Mouse (Mus musculus) lung, postnatal 0 days (tissue): ENCODE results near the gene Pcmt1.

Experiments
- CTCF ChIP-seq: IDR thresholded peaks from 2 replicates; pipeline ENCODE4 v1.5.1; 2016; ENCODE audit warnings: antibody characterized with exemption, mild to moderate bottlenecking
- EP300 ChIP-seq: IDR thresholded peaks from 2 replicates; pipeline ENCODE4 v1.6.1; 2016; ENCODE audit warnings: antibody characterized with exemption, mild to moderate bottlenecking, control low read depth

- TF ChIP-seq CTCF, result no peak
- TF ChIP-seq EP300, result no peak
These were observed 86.1 kb downstream of the Pcmt1 start for GRCm38 (mm10) chr10:7594797-7595196.
